Mouse (Mus musculus) E14TG2a.4 (cell line): ENCODE results near the gene Slc22a14.

Experiments used
- H3K27me3 ChIP-seq: 2 replicates; pipeline ENCODE4 v1.6.1; 2014; ENCODE audit warnings: low read length, control low read depth; ENCODE audit not compliant: insufficient read depth
- H3K36me3 ChIP-seq: 2 replicates; pipeline ENCODE4 v1.6.1; 2014; ENCODE audit warnings: low read length, control low read depth; ENCODE audit not compliant: insufficient read depth
- H3K4me1 ChIP-seq: replicated peaks from 2 replicates; pipeline ENCODE4 v1.6.1; 2014; ENCODE audit warnings: low read depth, low read length, control low read depth
- H3K4me3 ChIP-seq: replicated peaks from 2 replicates; pipeline ENCODE4 v1.5.1; 2014; ENCODE audit warnings: mild to moderate bottlenecking, low read length
- H3K9me3 ChIP-seq: 2 replicates; pipeline ENCODE4 v1.6.1; 2014; ENCODE audit warnings: low read length, control low read depth
- CTCF ChIP-seq: conservative IDR thresholded peaks from 2 replicates; pipeline ENCODE4 v1.5.1; 2014; ENCODE audit warnings: low read length
- NANOG ChIP-seq: IDR thresholded peaks from 2 replicates; pipeline ENCODE4 v1.6.1; 2014; ENCODE audit warnings: borderline replicate concordance, low read length, mixed read lengths
- POU5F1 ChIP-seq: IDR thresholded peaks from 2 replicates; pipeline ENCODE4 v1.6.1; 2014; ENCODE audit warnings: low read length, borderline replicate concordance

Slc22a14 gene

DNA sequence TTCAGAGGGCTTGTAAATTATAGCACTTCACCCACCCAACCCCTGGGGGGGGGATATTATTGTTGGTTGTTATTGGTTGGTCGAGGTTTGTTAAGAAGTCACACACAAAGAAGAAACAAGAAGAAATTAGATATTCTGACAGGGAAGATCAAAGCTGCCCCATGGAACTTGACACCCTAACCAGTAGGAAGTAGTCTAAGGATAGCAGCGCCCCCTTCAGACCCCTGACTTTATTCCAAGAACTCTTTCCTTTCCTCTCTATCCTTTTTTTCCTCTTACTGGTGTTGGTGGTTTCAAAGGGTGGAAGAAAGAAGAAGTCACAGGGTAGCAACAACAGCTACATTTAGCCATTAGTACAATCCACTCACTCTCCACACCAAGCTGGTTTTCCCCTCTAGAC, 111.2 kb downstream of the Slc22a14 start:
- TF ChIP-seq POU5F1 (no peak), CTCF (no peak), NANOG (no peak)
- H3K27me3 ChIP-seq = no peaks in the 10 kb centered on the region
- no peak overlapping the region for H3K4me3 ChIP-seq
- no peaks in the 10 kb centered on the region for H3K4me1 ChIP-seq
- no peaks in the 10 kb centered on the region for H3K9me3 ChIP-seq
- H3K36me3 ChIP-seq = peaks cover 100% of the 10 kb centered on the region

DNA sequence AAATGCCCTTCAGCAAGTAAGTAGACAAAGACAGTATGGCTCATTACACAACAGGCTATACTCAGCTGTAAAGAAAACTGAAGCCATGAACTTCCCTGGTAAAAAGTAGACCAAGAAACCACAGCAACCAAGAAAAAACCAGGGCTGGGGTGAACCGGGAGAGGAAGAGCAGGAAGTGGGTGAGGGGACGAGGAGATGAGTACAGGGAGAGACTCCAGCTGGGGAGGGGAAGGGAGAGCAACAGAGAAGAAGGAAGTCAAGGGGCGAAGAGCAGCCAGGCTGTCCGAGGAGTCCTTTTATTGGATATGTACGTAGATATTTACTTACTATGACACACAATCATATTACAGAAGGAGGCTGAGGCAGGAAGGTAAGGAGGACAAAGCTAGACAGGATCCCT, 117.4 kb downstream of the Slc22a14 start:
- H3K36me3 ChIP-seq = peaks cover 96% of the 10 kb centered on the region
- no peak for TF ChIP-seq POU5F1
- no peak overlapping the region for H3K4me3 ChIP-seq
- H3K27me3 ChIP-seq = no peaks in the 10 kb centered on the region
- no peaks in the 10 kb centered on the region for H3K9me3 ChIP-seq
- peaks cover 6% of the 10 kb centered on the region; the same call in 1 of the 2 replicates for H3K4me1 ChIP-seq

DNA sequence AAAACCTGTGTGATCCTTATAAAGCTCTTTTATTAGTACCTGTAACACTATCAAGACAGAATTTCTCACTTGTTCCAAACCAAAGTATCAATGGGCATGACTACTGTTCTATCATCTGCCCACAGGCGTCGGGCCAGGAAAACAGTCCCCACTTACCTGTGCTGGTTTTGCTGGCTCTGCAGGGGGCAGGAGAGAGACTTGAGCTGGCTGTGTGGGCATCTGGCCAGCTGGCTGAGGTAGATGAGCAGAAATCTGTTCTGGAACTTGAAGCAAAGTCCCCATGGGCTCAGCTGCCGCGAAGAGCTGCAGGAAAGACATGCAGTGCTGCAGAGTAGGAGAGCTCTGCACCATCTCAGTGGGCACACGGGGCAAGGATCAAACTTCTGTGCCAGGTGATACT, 118.5 kb downstream of the Slc22a14 start:
- peaks cover 96% of the 10 kb centered on the region for H3K36me3 ChIP-seq
- TF ChIP-seq CTCF (no peak), POU5F1 (no peak), NANOG (no peak)
- peaks cover 6% of the 10 kb centered on the region; the same call in 1 of the 2 replicates for H3K4me1 ChIP-seq
- no peaks in the 10 kb centered on the region for H3K27me3 ChIP-seq
- no peaks in the 10 kb centered on the region for H3K9me3 ChIP-seq
- no peak overlapping the region for H3K4me3 ChIP-seq

DNA sequence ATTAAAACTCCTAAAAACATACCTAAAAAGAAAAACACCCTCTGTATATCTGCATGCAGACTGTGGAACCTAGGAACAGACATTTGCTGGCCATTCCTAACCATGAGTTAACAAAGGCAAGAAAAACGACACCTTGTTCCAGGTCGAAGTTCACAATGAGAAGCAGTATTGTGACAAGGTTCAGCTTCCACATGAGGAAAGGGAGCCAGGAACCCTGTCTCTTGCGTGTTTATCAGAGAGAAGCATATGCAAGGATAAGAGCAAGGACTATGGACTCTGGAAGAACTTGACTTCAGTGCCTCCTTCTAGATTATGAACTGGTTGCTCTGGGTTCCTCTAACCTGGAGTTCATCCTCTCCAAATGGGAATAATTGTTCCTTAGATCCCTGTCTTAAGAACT, 121.4 kb downstream of the Slc22a14 start:
- Histone ChIP-seq H3K36me3 (peaks cover 96% of the 10 kb centered on the region), H3K4me1 (peaks cover 6% of the 10 kb centered on the region; the same call in 1 of the 2 replicates), H3K9me3 (no peaks in the 10 kb centered on the region), H3K27me3 (no peaks in the 10 kb centered on the region), H3K4me3 (no peak overlapping the region)
- TF ChIP-seq POU5F1 (no peak), NANOG (no peak), CTCF (no peak)

DNA sequence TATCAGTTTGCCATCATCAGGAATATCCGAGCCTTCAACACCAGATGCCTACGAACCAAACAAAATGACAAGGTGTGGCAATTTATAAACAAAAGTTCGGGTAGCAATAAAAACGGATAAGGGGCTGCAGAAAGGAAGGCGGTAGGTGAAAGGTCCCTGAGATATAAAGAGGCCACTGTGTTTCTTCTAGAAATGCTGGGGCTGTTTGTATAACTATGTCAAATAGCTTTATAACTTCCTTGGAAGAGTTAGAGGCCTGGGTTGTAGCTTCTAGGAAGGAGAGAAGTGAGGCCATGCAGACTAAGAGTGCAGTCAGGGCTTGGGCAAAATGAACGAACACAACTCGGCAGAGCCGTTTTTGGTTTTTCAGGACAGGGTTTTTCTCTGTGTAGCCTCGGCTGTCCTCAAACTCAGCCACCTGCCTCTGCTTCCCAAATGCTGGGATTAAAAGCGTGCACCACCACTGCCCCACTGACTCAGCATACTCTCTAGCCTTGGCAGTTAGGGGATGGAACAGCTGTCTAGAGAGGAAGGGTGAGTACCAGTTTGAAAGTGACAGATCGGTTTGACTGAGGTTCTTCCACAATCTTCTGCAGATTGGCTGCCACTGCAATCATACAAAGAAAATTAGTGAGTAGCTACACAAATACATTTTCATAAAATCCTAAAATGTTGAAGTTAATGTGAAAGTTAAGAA, 124.0 kb downstream of the Slc22a14 start:
- no peak for TF ChIP-seq NANOG
- no peak for TF ChIP-seq POU5F1
- no peak for TF ChIP-seq CTCF
- no peaks in the 10 kb centered on the region for H3K9me3 ChIP-seq
- no peak overlapping the region for H3K4me3 ChIP-seq
- no peaks in the 10 kb centered on the region for H3K27me3 ChIP-seq
- H3K4me1 ChIP-seq = no peaks in the 10 kb centered on the region
- H3K36me3 ChIP-seq = peaks cover 80% of the 10 kb centered on the region

DNA sequence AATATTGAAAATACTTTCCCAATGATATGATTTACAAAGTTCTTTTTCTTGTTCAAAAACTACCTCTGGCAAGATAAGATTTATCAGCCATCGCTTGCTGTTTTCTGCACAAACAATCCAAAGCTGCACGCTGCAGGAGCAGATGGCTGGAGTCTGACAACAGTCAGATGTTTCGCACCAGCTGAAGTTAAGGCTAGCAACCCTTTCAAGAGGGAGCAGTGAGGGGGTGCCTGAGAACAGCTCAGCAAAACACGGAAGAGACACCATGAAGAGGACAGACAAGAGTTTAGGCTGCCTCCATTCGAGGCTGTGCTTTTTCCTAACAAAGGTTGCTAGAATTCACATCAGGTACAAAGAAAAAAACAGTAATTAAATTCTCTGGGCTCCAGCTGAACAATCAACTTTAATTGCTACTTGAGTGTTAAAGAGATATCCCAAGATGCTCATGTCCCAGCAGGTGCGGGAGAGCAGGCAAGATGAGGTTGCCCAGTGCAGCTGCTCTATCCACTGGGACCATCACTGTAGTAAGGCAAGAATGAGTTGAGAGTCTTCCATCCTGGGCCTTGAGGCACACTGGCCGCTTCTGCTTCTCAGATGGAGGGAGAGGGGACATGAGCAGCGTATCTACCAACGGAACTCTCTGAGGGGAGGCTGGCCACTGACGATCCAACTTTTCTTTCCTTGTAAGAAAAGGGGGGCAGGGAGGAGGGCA, 124.9 kb downstream of the Slc22a14 start:
- no peaks in the 10 kb centered on the region for H3K4me1 ChIP-seq
- TF ChIP-seq NANOG = no peak
- no peak overlapping the region for H3K4me3 ChIP-seq
- H3K27me3 ChIP-seq = no peaks in the 10 kb centered on the region
- no peaks in the 10 kb centered on the region for H3K9me3 ChIP-seq
- peaks cover 72% of the 10 kb centered on the region for H3K36me3 ChIP-seq

DNA sequence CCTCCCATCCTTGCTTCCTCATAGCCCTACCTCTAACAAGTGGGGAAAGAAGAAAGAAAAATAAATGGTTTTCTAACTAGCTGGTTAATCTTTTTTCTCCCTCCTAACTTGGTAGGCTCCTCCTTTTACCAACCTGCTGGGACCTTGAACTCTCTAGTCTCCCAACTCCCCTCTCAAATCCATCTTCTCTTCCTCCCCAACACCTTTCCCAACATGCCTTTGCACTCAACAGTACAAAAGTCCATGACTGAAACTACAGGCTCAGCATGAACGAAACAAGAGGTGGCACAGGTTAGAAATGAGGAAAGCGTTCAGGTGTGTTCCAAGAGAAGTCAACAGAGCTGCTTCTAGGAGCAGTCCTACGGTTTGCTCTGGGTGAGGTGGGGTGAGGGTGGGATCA, 126.1 kb downstream of the Slc22a14 start:
- no peaks in the 10 kb centered on the region for H3K9me3 ChIP-seq
- H3K36me3 ChIP-seq = peaks cover 60% of the 10 kb centered on the region
- no peaks in the 10 kb centered on the region for H3K4me1 ChIP-seq
- TF ChIP-seq CTCF = no peak
- TF ChIP-seq POU5F1 = no peak
- TF ChIP-seq NANOG = no peak
- no peaks in the 10 kb centered on the region for H3K27me3 ChIP-seq
- H3K4me3 ChIP-seq = no peak overlapping the region

DNA sequence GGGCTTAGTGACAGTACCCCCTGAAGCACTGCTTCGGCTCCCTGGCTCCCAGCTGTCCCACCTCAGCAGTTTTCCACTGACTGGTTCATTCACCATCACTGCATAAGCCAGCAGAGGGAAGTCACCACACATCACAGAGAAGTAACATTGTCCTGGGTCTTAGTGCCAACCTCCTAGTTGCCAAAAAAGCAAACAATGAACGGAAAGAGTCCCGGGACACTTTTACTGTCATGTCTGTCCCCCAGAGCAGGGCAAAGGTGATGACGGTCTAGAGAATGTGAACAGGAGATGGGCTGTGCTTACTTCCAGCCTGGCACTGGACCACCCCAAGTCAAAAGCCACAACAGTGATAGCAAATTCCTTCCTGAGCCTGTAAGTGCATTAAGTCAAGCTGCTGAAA, 126.6 kb downstream of the Slc22a14 start:
- no peaks in the 10 kb centered on the region for H3K27me3 ChIP-seq
- TF ChIP-seq POU5F1 = no peak
- TF ChIP-seq CTCF = no peak
- TF ChIP-seq NANOG = no peak
- no peaks in the 10 kb centered on the region for H3K9me3 ChIP-seq
- no peak overlapping the region for H3K4me3 ChIP-seq
- H3K4me1 ChIP-seq = no peaks in the 10 kb centered on the region
- peaks cover 55% of the 10 kb centered on the region for H3K36me3 ChIP-seq

DNA sequence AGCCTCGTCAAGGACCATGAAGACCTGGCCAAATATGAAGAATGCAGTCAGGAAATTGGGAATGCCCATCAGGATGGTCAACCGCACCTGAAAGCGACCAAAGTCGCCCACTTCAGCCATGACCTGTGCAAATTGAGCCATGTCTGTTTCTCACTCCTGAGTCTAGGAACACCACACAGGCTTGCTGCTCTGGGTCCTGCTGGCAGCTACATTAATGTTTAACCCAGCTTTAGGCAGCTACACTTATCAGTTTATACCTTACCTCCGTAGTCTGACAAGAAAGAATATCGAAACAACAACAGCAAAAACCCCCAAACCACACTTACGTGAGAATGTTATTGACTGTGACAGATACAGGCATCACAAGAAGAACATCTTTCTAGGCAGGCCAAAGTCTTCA, 133.8 kb downstream of the Slc22a14 start:
- Histone ChIP-seq H3K4me1 (no peaks in the 10 kb centered on the region), H3K9me3 (no peaks in the 10 kb centered on the region), H3K36me3 (no peaks in the 10 kb centered on the region), H3K27me3 (no peaks in the 10 kb centered on the region), H3K4me3 (no peak overlapping the region)
- no peak for TF ChIP-seq POU5F1
